Mouse (Mus musculus) neural tube, embryonic 14.5 days (tissue): ENCODE results near the gene Snapc4. TPM values are rescaled to one million over a fixed set of nuclear protein-coding genes. Genes with fewer than 3 reads are reported as not detected.
A peak's percentile ranks its signal among the peaks of the same experiment; 100 is the strongest.

ENCODE experiments used
- ATAC-seq: fragments of 200-750 bp; cut with Nextera tagmentation; 2 replicates; pipeline ENCODE4 v1.8.0; 2017; ENCODE audit warnings: low read depth, mild to moderate bottlenecking, moderate TSS enrichment, moderate library complexity
- H3K27ac ChIP-seq: fragments of 300-500 bp; sonication (generic); 2 replicates; pipeline ENCODE4 v1.5.1; 2014; ENCODE audit warnings: low read depth, mild to moderate bottlenecking, control low read depth, low read length, moderate library complexity, mixed read lengths
- H3K27me3 ChIP-seq: fragments of 300-500 bp; sonication (generic); 2 replicates; pipeline ENCODE4 v1.6.1; 2014; ENCODE audit warnings: low read length; ENCODE audit not compliant: control insufficient read depth, insufficient read depth
- H3K36me3 ChIP-seq: fragments of 300-500 bp; sonication (generic); 2 replicates; pipeline ENCODE4 v1.6.1; 2014; ENCODE audit warnings: low read length, mixed read lengths; ENCODE audit not compliant: control insufficient read depth, insufficient read depth
- H3K4me1 ChIP-seq: fragments of 300-500 bp; sonication (generic); 2 replicates; pipeline ENCODE4 v1.6.1; 2014; ENCODE audit warnings: low read length; ENCODE audit not compliant: control insufficient read depth, insufficient read depth
- H3K4me2 ChIP-seq: fragments of 300-500 bp; sonication (generic); 2 replicates; pipeline ENCODE4 v1.6.1; 2014; ENCODE audit warnings: mild to moderate bottlenecking, low read depth, low read length, control low read depth
- H3K4me3 ChIP-seq: fragments of 300-500 bp; sonication (generic); 2 replicates; pipeline ENCODE4 v1.5.1; 2014; ENCODE audit warnings: low read depth, low read length, control low read depth, mixed read lengths
- H3K9ac ChIP-seq: fragments of 300-500 bp; sonication (generic); replicated peaks from 2 replicates; pipeline ENCODE4 v1.6.1; 2014; ENCODE audit warnings: low read depth, mild to moderate bottlenecking, control low read depth, low read length, mixed read lengths
- H3K9me3 ChIP-seq: fragments of 300-500 bp; sonication (generic); 2 replicates; pipeline ENCODE4 v1.6.1; 2016; ENCODE audit warnings: low read length; ENCODE audit not compliant: control insufficient read depth
- WGBS: fragments of 180-500 bp; shearing (Covaris S2); extraction: QIAGEN DNeasy Blood & Tissue Kit; methylation state at CpG from one replicate; pipeline ENCODE4 v1.1.7; 2014; 5-methylcytosine and 5-hydroxymethylcytosine counted together
- polyA plus RNA-seq: library from polyadenylated mRNA; unstranded; fragments of >200 nt; fragmentation: Nextera tagmentation; extraction: Ambion mirVana; gene quantifications from 2 replicates; pipeline ENCODE4 v1.2.1, GENCODE M21; 2014

The Snapc4 gene
- polyA plus RNA-seq, 1 experiment from 2014 or later, result 30.9 TPM

GRCm38 (mm10) chr2:26353066-26353980, 27.1 kb downstream of the Snapc4 start:
- Histone ChIP-seq H3K4me1 (peaks cover 22% of the 10 kb centered on the region), H3K4me2 (peak overlapping the region; percentile 95), H3K27me3 (no peaks in the 10 kb centered on the region), H3K9ac (peak overlapping the region; percentile 96), H3K27ac (no peak overlapping the region), H3K4me3 (peak overlapping the region; percentile 76), H3K36me3 (0 out of 2 replicates have a peak, but pooled peaks cover 9% of the 10 kb centered on the region), H3K9me3 (no peaks in the 10 kb centered on the region)
- no peak for ATAC-seq
- 87% methylated on average over 11 of the region's 11 CpGs for WGBS

- 2% methylated on average over 36 of the region's 36 CpGs for WGBS
- Histone ChIP-seq H3K36me3 (peaks cover 11% of the 10 kb centered on the region; the same call in 1 of the 2 replicates), H3K4me2 (peak overlapping the region; percentile 95), H3K4me3 (peak overlapping the region; percentile 76), H3K4me1 (peaks cover 22% of the 10 kb centered on the region), H3K9ac (peak overlapping the region; percentile 96), H3K27ac (peak overlapping the region; percentile 84), H3K9me3 (no peaks in the 10 kb centered on the region), H3K27me3 (no peaks in the 10 kb centered on the region)
- peak; percentile 39 for ATAC-seq
Measured at GRCm38 (mm10) chr2:26352291-26352910, 28.1 kb downstream of the Snapc4 start.

- H3K36me3 ChIP-seq, result peaks cover 19% of the 10 kb centered on the region; the same call in 1 of the 2 replicates
- ATAC-seq, result peak; percentile 83
- H3K9me3 ChIP-seq, result no peaks in the 10 kb centered on the region
- H3K27me3 ChIP-seq, result no peaks in the 10 kb centered on the region
- H3K4me2 ChIP-seq, result peak within 1 kb of the TSS; percentile 95
- WGBS, result 2% methylated on average over 62 of the region's 62 CpGs
- peak within 1 kb of the TSS; percentile 76 for H3K4me3 ChIP-seq
- peak within 1 kb of the TSS; percentile 96 for H3K9ac ChIP-seq
- H3K27ac ChIP-seq, result peak within 1 kb of the TSS; percentile 84
- peaks cover 22% of the 10 kb centered on the region for H3K4me1 ChIP-seq
Measured at GRCm38 (mm10) chr2:26351358-26352290, 28.8 kb downstream of the Snapc4 start, which contains the start of gene Dnlz. TSS of gene Dnlz (minus strand) at chr2:26352110.

GRCm38 (mm10) chr2:26348241-26348640, 32.2 kb downstream of the Snapc4 start:
- Histone ChIP-seq H3K27ac (no peak overlapping the region), H3K36me3 (peaks cover 49% of the 10 kb centered on the region)
- 71% methylated on average over 6 of the region's 6 CpGs for WGBS

GRCm38 (mm10) chr2:26342609-26343490, 37.6 kb downstream of the Snapc4 start:
- H3K27ac ChIP-seq, result no peak overlapping the region
- H3K27me3 ChIP-seq, result no peaks in the 10 kb centered on the region
- H3K9me3 ChIP-seq, result no peaks in the 10 kb centered on the region
- WGBS, result 74% methylated on average over 11 of the region's 11 CpGs
- no peaks in the 10 kb centered on the region for H3K4me1 ChIP-seq
- no peak overlapping the region for H3K4me3 ChIP-seq
- no peak overlapping the region for H3K9ac ChIP-seq
- H3K36me3 ChIP-seq, result peaks cover 82% of the 10 kb centered on the region
- H3K4me2 ChIP-seq, result no peak overlapping the region
- no peak for ATAC-seq

More at GRCm38 (mm10) chr2:26348241-26348640, 32.2 kb downstream of the Snapc4 start:
- no peak for ATAC-seq
- Histone ChIP-seq H3K4me3 (no peak overlapping the region), H3K27me3 (no peaks in the 10 kb centered on the region), H3K9me3 (no peaks in the 10 kb centered on the region), H3K4me1 (peaks cover 16% of the 10 kb centered on the region), H3K9ac (no peak overlapping the region), H3K4me2 (no peak overlapping the region)

GRCm38 (mm10) chr2:26342044-26342443, 38.4 kb downstream of the Snapc4 start:
- H3K27me3 ChIP-seq, result no peaks in the 10 kb centered on the region
- no peaks in the 10 kb centered on the region for H3K9me3 ChIP-seq
- peaks cover 76% of the 10 kb centered on the region for H3K36me3 ChIP-seq
- H3K4me1 ChIP-seq, result no peaks in the 10 kb centered on the region
- no peak overlapping the region for H3K4me2 ChIP-seq
- no peak overlapping the region for H3K4me3 ChIP-seq
- no peak overlapping the region for H3K9ac ChIP-seq
- 0 out of 2 replicates have a peak overlapping the region, but pooled peaks have one; percentile 22 for H3K27ac ChIP-seq
- 85% methylated on average over 10 of the region's 10 CpGs for WGBS
- ATAC-seq, result no peak

GRCm38 (mm10) chr2:26341510-26341981, 38.9 kb downstream of the Snapc4 start:
- no peak overlapping the region for H3K9ac ChIP-seq
- H3K36me3 ChIP-seq, result peaks cover 71% of the 10 kb centered on the region
- no peak for ATAC-seq
- 0 out of 2 replicates have a peak overlapping the region, but pooled peaks have one; percentile 22 for H3K27ac ChIP-seq
- 95% methylated on average over 2 of the region's 2 CpGs for WGBS
- H3K4me1 ChIP-seq, result no peaks in the 10 kb centered on the region
- no peaks in the 10 kb centered on the region for H3K9me3 ChIP-seq
- no peaks in the 10 kb centered on the region for H3K27me3 ChIP-seq
- no peak overlapping the region for H3K4me2 ChIP-seq
- H3K4me3 ChIP-seq, result no peak overlapping the region

- Histone ChIP-seq H3K9ac (no peak overlapping the region), H3K27me3 (no peaks in the 10 kb centered on the region), H3K9me3 (no peaks in the 10 kb centered on the region), H3K36me3 (peaks cover 50% of the 10 kb centered on the region), H3K4me1 (no peaks in the 10 kb centered on the region), H3K4me2 (no peak overlapping the region), H3K27ac (no peak overlapping the region), H3K4me3 (no peak overlapping the region)
- ATAC-seq, result no peak
- 92% methylated on average over 5 of the region's 5 CpGs for WGBS
Measured at GRCm38 (mm10) chr2:26339204-26339551, 41.3 kb downstream of the Snapc4 start.
